Mouse (Mus musculus) hindbrain, embryonic 16.5 days (tissue): ENCODE data around the gene Cachd1. TPM values are rescaled to one million over a fixed set of nuclear protein-coding genes. Genes with fewer than 3 reads are reported as not detected.

Source experiments
- ATAC-seq: fragments of 200-750 bp; cut with Nextera tagmentation; 2 replicates; pipeline ENCODE4 v1.8.0; 2017; ENCODE audit warnings: moderate TSS enrichment, moderate library complexity
- H3K27ac ChIP-seq: fragments of 300-500 bp; sonication (generic); 2 replicates; pipeline ENCODE4 v1.5.1; 2014; ENCODE audit warnings: low read depth, mild to moderate bottlenecking, control low read depth, low read length, moderate library complexity
- H3K27me3 ChIP-seq: fragments of 300-500 bp; sonication (generic); replicated peaks from 2 replicates; pipeline ENCODE4 v1.6.1; 2014; ENCODE audit warnings: low read length; ENCODE audit not compliant: control insufficient read depth, insufficient read depth
- H3K36me3 ChIP-seq: fragments of 300-500 bp; sonication (generic); 2 replicates; pipeline ENCODE4 v1.6.1; 2014; ENCODE audit warnings: mild to moderate bottlenecking, low read length, moderate library complexity, mixed read lengths; ENCODE audit not compliant: control insufficient read depth, insufficient read depth
- H3K4me1 ChIP-seq: fragments of 300-500 bp; sonication (generic); 2 replicates; pipeline ENCODE4 v1.6.1; 2014; ENCODE audit warnings: low read depth, low read length; ENCODE audit not compliant: control insufficient read depth, insufficient read depth
- H3K4me2 ChIP-seq: fragments of 300-500 bp; sonication (generic); 2 replicates; pipeline ENCODE4 v1.6.1; 2014; ENCODE audit warnings: mild to moderate bottlenecking, low read length, control low read depth, moderate library complexity
- H3K4me3 ChIP-seq: fragments of 300-500 bp; sonication (generic); 2 replicates; pipeline ENCODE4 v1.5.1; 2014; ENCODE audit warnings: mild to moderate bottlenecking, low read length, control low read depth, moderate library complexity
- H3K9ac ChIP-seq: fragments of 300-500 bp; sonication (generic); 2 replicates; pipeline ENCODE4 v1.6.1; 2014; ENCODE audit warnings: low read depth, mild to moderate bottlenecking, control low read depth, low read length, moderate library complexity
- H3K9me3 ChIP-seq: fragments of 300-500 bp; sonication (generic); 2 replicates; pipeline ENCODE4 v1.6.1; 2014; ENCODE audit warnings: mild to moderate bottlenecking, low read length, moderate library complexity; ENCODE audit not compliant: control insufficient read depth
- WGBS: fragments of 180-500 bp; shearing (Covaris S2); extraction: QIAGEN DNeasy Blood & Tissue Kit; methylation state at CpG from one replicate; pipeline ENCODE4 v1.1.7; 2014; 5-methylcytosine and 5-hydroxymethylcytosine counted together
- polyA plus RNA-seq: library from polyadenylated mRNA; unstranded; fragments of >200 nt; fragmentation: Nextera tagmentation; extraction: Ambion mirVana; gene quantifications from 2 replicates; pipeline ENCODE4 v1.2.1, GENCODE M21; 2015

The Cachd1 gene
- polyA plus RNA-seq, 1 experiment from 2014 or later, result 10.6 TPM

- H3K4me3 ChIP-seq, result no peak overlapping the region
- no peaks in the 10 kb centered on the region for H3K27me3 ChIP-seq
- H3K4me1 ChIP-seq, result no peaks in the 10 kb centered on the region
- H3K36me3 ChIP-seq, result no peaks in the 10 kb centered on the region
- no peak overlapping the region for H3K27ac ChIP-seq
- no peaks in the 10 kb centered on the region for H3K9me3 ChIP-seq
- no peak for ATAC-seq
- no peak overlapping the region for H3K4me2 ChIP-seq
- no peak overlapping the region for H3K9ac ChIP-seq
- 40% methylated on average over 3 of the region's 3 CpGs for WGBS
Observed at GRCm38 (mm10) chr4:100877351-100877750, 100.9 kb downstream of the Cachd1 start.

GRCm38 (mm10) chr4:100879414-100879813 lies 102.9 kb downstream of the Cachd1 start:
- H3K36me3 ChIP-seq, result no peaks in the 10 kb centered on the region
- no peak overlapping the region for H3K4me3 ChIP-seq
- H3K9me3 ChIP-seq, result no peaks in the 10 kb centered on the region
- no peak overlapping the region for H3K9ac ChIP-seq
- WGBS, result 66% methylated on average over 8 of the region's 8 CpGs
- no peaks in the 10 kb centered on the region for H3K27me3 ChIP-seq
- no peak overlapping the region for H3K4me2 ChIP-seq
- no peaks in the 10 kb centered on the region for H3K4me1 ChIP-seq
- no peak for ATAC-seq
- H3K27ac ChIP-seq, result no peak overlapping the region

GRCm38 (mm10) chr4:100880075-100880474 lies 103.6 kb downstream of the Cachd1 start:
- no peak for ATAC-seq
- no peaks in the 10 kb centered on the region for H3K9me3 ChIP-seq
- H3K36me3 ChIP-seq, result no peaks in the 10 kb centered on the region
- no peaks in the 10 kb centered on the region for H3K27me3 ChIP-seq
- no peak overlapping the region for H3K4me3 ChIP-seq
- H3K4me2 ChIP-seq, result no peak overlapping the region
- WGBS, result 87% methylated on average over 4 of the region's 4 CpGs
- no peaks in the 10 kb centered on the region for H3K4me1 ChIP-seq
- H3K27ac ChIP-seq, result no peak overlapping the region
- H3K9ac ChIP-seq, result no peak overlapping the region

GRCm38 (mm10) chr4:100885793-100886742 lies 109.6 kb downstream of the Cachd1 start:
- peaks cover 21% of the 10 kb centered on the region for H3K4me1 ChIP-seq
- no peak overlapping the region for H3K4me2 ChIP-seq

GRCm38 (mm10) chr4:100886743-100887416 lies 110.4 kb downstream of the Cachd1 start:
- Histone ChIP-seq H3K4me2 (no peak overlapping the region), H3K9ac (no peak overlapping the region)
- ATAC-seq, result no peak; the same call in 1 of the 2 replicates

More at GRCm38 (mm10) chr4:100885793-100886742, 109.6 kb downstream of the Cachd1 start:
- no peaks in the 10 kb centered on the region for H3K27me3 ChIP-seq
- ATAC-seq, result peak; percentile 69
- H3K27ac ChIP-seq, result peak overlapping the region; percentile 52
- 17% methylated on average over 19 of the region's 19 CpGs for WGBS
- H3K9ac ChIP-seq, result 0 out of 2 replicates have a peak overlapping the region, but pooled peaks have one; percentile 19
- H3K36me3 ChIP-seq, result no peaks in the 10 kb centered on the region
- H3K9me3 ChIP-seq, result no peaks in the 10 kb centered on the region
- H3K4me3 ChIP-seq, result no peak overlapping the region

GRCm38 (mm10) chr4:100890106-100890970 lies 113.9 kb downstream of the Cachd1 start:
- Histone ChIP-seq H3K36me3 (no peaks in the 10 kb centered on the region), H3K27me3 (no peaks in the 10 kb centered on the region), H3K4me1 (peaks cover 21% of the 10 kb centered on the region), H3K4me2 (no peak overlapping the region), H3K27ac (0 out of 2 replicates have a peak overlapping the region, but pooled peaks have one; percentile 44), H3K9me3 (no peaks in the 10 kb centered on the region), H3K9ac (no peak overlapping the region), H3K4me3 (no peak overlapping the region)
- ATAC-seq, result no peak
- 23% methylated on average over 7 of the region's 7 CpGs for WGBS

More at GRCm38 (mm10) chr4:100886743-100887416, 110.4 kb downstream of the Cachd1 start:
- peaks cover 21% of the 10 kb centered on the region for H3K4me1 ChIP-seq
- H3K36me3 ChIP-seq, result no peaks in the 10 kb centered on the region
- no peaks in the 10 kb centered on the region for H3K27me3 ChIP-seq
- H3K4me3 ChIP-seq, result no peak overlapping the region
- H3K9me3 ChIP-seq, result no peaks in the 10 kb centered on the region
- H3K27ac ChIP-seq, result peak overlapping the region; percentile 52
- WGBS, result 66% methylated on average over 8 of the region's 8 CpGs

GRCm38 (mm10) chr4:100893739-100894138 lies 117.3 kb downstream of the Cachd1 start:
- no peaks in the 10 kb centered on the region for H3K27me3 ChIP-seq
- H3K27ac ChIP-seq, result no peak overlapping the region
- no peak overlapping the region for H3K9ac ChIP-seq
- H3K36me3 ChIP-seq, result no peaks in the 10 kb centered on the region
- H3K4me3 ChIP-seq, result no peak overlapping the region
- H3K9me3 ChIP-seq, result no peaks in the 10 kb centered on the region
- no peak overlapping the region for H3K4me2 ChIP-seq
- no peak for ATAC-seq
- H3K4me1 ChIP-seq, result peaks cover 12% of the 10 kb centered on the region

GRCm38 (mm10) chr4:100894142-100894541 lies 117.7 kb downstream of the Cachd1 start:
- no peak overlapping the region for H3K4me2 ChIP-seq
- H3K9ac ChIP-seq, result no peak overlapping the region
- peaks cover 12% of the 10 kb centered on the region for H3K4me1 ChIP-seq
- H3K36me3 ChIP-seq, result no peaks in the 10 kb centered on the region
- H3K9me3 ChIP-seq, result no peaks in the 10 kb centered on the region
- no peaks in the 10 kb centered on the region for H3K27me3 ChIP-seq
- no peak overlapping the region for H3K4me3 ChIP-seq
- no peak overlapping the region for H3K27ac ChIP-seq
- ATAC-seq, result no peak
- WGBS, result 74% methylated on average over 2 of the region's 2 CpGs
